Mouse (Mus musculus) forebrain, embryonic 14.5 days (tissue): Measurements from ENCODE around the gene Tldc2. TPM values are rescaled to one million over a fixed set of nuclear protein-coding genes. Genes with fewer than 3 reads are reported as not detected.

Experiments
- ATAC-seq: fragments of 200-750 bp; cut with Nextera tagmentation; 2 replicates; pipeline ENCODE4 v1.8.0; 2017; ENCODE audit warnings: mild to moderate bottlenecking, moderate library complexity
- DNase-seq: peaks from one replicate; pipeline ENCODE4 v3.0.0-alpha.2; 2015; ENCODE audit warnings: low spot score
- H3K27ac ChIP-seq: fragments of 300-500 bp; sonication (generic); 2 replicates; pipeline ENCODE4 v1.5.1; 2014; ENCODE audit warnings: low read depth, mild to moderate bottlenecking, control low read depth, low read length, moderate library complexity
- H3K27me3 ChIP-seq: fragments of 300-500 bp; sonication (generic); replicated peaks from 2 replicates; pipeline ENCODE4 v1.6.1; 2014; ENCODE audit warnings: low read length, control low read depth, mixed read lengths; ENCODE audit not compliant: control insufficient read depth, insufficient read depth
- H3K36me3 ChIP-seq: fragments of 300-500 bp; sonication (generic); 2 replicates; pipeline ENCODE4 v1.6.1; 2014; ENCODE audit warnings: low read length, control low read depth; ENCODE audit not compliant: control insufficient read depth, insufficient read depth
- H3K4me1 ChIP-seq: fragments of 300-500 bp; sonication (generic); 2 replicates; pipeline ENCODE4 v1.6.1; 2014; ENCODE audit warnings: antibody characterized with exemption, low read length, control low read depth; ENCODE audit not compliant: control insufficient read depth, insufficient read depth
- H3K4me2 ChIP-seq: fragments of 300-500 bp; sonication (generic); 2 replicates; pipeline ENCODE4 v1.6.1; 2014; ENCODE audit warnings: mild to moderate bottlenecking, control low read depth, low read length
- H3K4me3 ChIP-seq: fragments of 300-500 bp; sonication (generic); 2 replicates; pipeline ENCODE4 v1.5.1; 2014; ENCODE audit warnings: low read depth, low read length, control low read depth
- H3K9ac ChIP-seq: fragments of 300-500 bp; sonication (generic); 2 replicates; pipeline ENCODE4 v1.6.1; 2014; ENCODE audit warnings: mild to moderate bottlenecking, low read length, control low read depth, moderate library complexity
- H3K9me3 ChIP-seq: fragments of 300-500 bp; sonication (generic); replicated peaks from 2 replicates; pipeline ENCODE4 v1.6.1; 2016; ENCODE audit warnings: low read length, control low read depth, mixed read lengths; ENCODE audit not compliant: control insufficient read depth
- WGBS: fragments of 180-500 bp; shearing (Covaris S2); extraction: QIAGEN DNeasy Blood & Tissue Kit; methylation state at CpG from one replicate; pipeline ENCODE4 v1.1.7; 2014; 5-methylcytosine and 5-hydroxymethylcytosine counted together
- polyA plus RNA-seq: library from polyadenylated mRNA; unstranded; fragments of >200 nt; fragmentation: Nextera tagmentation; extraction: Ambion mirVana; gene quantifications from 2 replicates; pipeline ENCODE4 v1.2.1, GENCODE M21; 2014

The Tldc2 gene
- polyA plus RNA-seq, 1 experiment from 2014 or later = not detected

- peak overlapping the region; percentile 32 for H3K9ac ChIP-seq
- DNase-seq = peak; percentile 56
These were observed 38.3 kb upstream of the Tldc2 start for GRCm38 (mm10) chr2:157048395-157049181.

DNA sequence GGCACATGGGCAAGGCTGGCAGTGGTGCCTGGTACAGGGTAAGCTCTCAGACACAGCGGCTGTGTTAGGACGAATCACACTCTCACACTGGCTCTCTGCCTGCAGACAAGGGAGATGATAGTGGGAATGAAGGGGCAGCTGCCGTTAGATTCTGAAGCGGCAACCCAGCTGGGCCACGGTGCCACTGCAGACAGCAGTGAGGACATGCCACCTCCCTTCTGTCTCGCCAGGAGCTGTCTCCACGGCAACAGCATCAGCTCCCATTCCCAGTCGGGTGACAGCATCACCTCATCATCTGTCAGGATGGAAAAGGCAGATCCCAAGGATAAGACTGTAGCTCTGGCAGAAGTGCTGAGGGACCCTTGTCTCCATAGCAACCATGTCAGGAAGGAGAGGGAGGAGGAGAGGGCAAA, 37.0 kb upstream of the Tldc2 start:
- Histone ChIP-seq H3K4me3 (no peak overlapping the region), H3K4me1 (peaks cover 32% of the 10 kb centered on the region), H3K27ac (peak overlapping the region; percentile 93), H3K9ac (peak overlapping the region; percentile 29; the same call in 1 of the 2 replicates), H3K9me3 (no peaks in the 10 kb centered on the region), H3K36me3 (peaks cover 74% of the 10 kb centered on the region), H3K27me3 (no peaks in the 10 kb centered on the region), H3K4me2 (peak overlapping the region; percentile 37)
- WGBS = 22% methylated on average over 8 of the region's 8 CpGs
- ATAC-seq = peak; percentile 90
- peak; percentile 93 for DNase-seq

More at GRCm38 (mm10) chr2:157048395-157049181, 38.3 kb upstream of the Tldc2 start:
- H3K27me3 ChIP-seq = no peaks in the 10 kb centered on the region
- ATAC-seq = peak; percentile 15; the same call in 1 of the 2 replicates
- H3K27ac ChIP-seq = peak overlapping the region; percentile 93
- H3K9me3 ChIP-seq = no peaks in the 10 kb centered on the region
- H3K4me2 ChIP-seq = 0 out of 2 replicates have a peak overlapping the region, but pooled peaks have one; percentile 2
- H3K36me3 ChIP-seq = peaks cover 73% of the 10 kb centered on the region
- H3K4me3 ChIP-seq = no peak overlapping the region
- H3K4me1 ChIP-seq = peaks cover 32% of the 10 kb centered on the region
- 75% methylated on average over 13 of the region's 13 CpGs for WGBS

DNA sequence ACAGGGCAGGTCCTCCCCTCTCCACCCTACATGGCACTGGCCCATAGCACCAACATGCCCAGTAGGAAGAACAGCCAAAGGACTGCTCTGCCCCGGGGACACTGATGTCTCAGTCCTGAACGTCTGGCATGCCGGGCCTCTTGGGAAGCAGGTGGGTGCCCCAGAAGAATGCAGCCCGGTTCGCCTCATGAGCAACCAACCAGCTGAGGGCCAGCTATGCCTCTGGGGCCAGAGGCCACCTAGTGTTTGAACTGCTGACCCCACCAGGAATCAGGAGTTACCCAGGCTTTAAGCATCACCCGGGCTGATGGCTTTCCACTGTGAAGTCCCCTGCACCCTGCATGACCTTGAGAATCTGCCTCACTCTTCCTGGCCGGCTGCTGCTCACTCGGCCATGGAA, 34.4 kb upstream of the Tldc2 start:
- 92% methylated on average over 8 of the region's 8 CpGs for WGBS
- ATAC-seq (no peak), DNase-seq (no peak)
- no peak overlapping the region for H3K27ac ChIP-seq
- no peaks in the 10 kb centered on the region for H3K27me3 ChIP-seq
- peaks cover 32% of the 10 kb centered on the region for H3K4me1 ChIP-seq
- no peaks in the 10 kb centered on the region for H3K9me3 ChIP-seq
- peaks cover 68% of the 10 kb centered on the region for H3K36me3 ChIP-seq
- H3K9ac ChIP-seq = no peak overlapping the region
- H3K4me2 ChIP-seq = no peak overlapping the region
- no peak overlapping the region for H3K4me3 ChIP-seq

GRCm38 (mm10) chr2:157053124-157053523, 33.7 kb upstream of the Tldc2 start:
- Histone ChIP-seq H3K9me3 (no peaks in the 10 kb centered on the region), H3K27me3 (no peaks in the 10 kb centered on the region), H3K9ac (no peak overlapping the region), H3K27ac (no peak overlapping the region), H3K4me2 (no peak overlapping the region), H3K4me3 (no peak overlapping the region), H3K36me3 (peaks cover 64% of the 10 kb centered on the region), H3K4me1 (peaks cover 35% of the 10 kb centered on the region)
- DNase-seq = no peak
- WGBS = 98% methylated on average over 5 of the region's 5 CpGs
- ATAC-seq = no peak

GRCm38 (mm10) chr2:157053787-157054186, 33.1 kb upstream of the Tldc2 start:
- Histone ChIP-seq H3K36me3 (peaks cover 59% of the 10 kb centered on the region), H3K4me2 (no peak overlapping the region), H3K27me3 (no peaks in the 10 kb centered on the region), H3K9ac (no peak overlapping the region), H3K4me3 (no peak overlapping the region), H3K9me3 (no peaks in the 10 kb centered on the region), H3K27ac (no peak overlapping the region), H3K4me1 (peaks cover 33% of the 10 kb centered on the region)
- 69% methylated on average over 4 of the region's 4 CpGs for WGBS
- ATAC-seq (no peak), DNase-seq (no peak)

GRCm38 (mm10) chr2:157054297-157054696, 32.6 kb upstream of the Tldc2 start:
- Histone ChIP-seq H3K27me3 (no peaks in the 10 kb centered on the region), H3K27ac (no peak overlapping the region), H3K4me2 (no peak overlapping the region), H3K4me1 (peaks cover 33% of the 10 kb centered on the region), H3K9me3 (no peaks in the 10 kb centered on the region), H3K36me3 (peaks cover 60% of the 10 kb centered on the region), H3K4me3 (no peak overlapping the region), H3K9ac (no peak overlapping the region)
- WGBS = 92% methylated on average over 8 of the region's 8 CpGs
- no peak for DNase-seq
- no peak for ATAC-seq

- H3K27ac ChIP-seq = 0 out of 2 replicates have a peak overlapping the region, but pooled peaks have one; percentile 2
- H3K4me1 ChIP-seq = peaks cover 28% of the 10 kb centered on the region
- no peaks in the 10 kb centered on the region for H3K27me3 ChIP-seq
- H3K9ac ChIP-seq = no peak overlapping the region
- peaks cover 62% of the 10 kb centered on the region for H3K36me3 ChIP-seq
- H3K4me3 ChIP-seq = no peak overlapping the region
- H3K9me3 ChIP-seq = no peaks in the 10 kb centered on the region
- ATAC-seq (no peak), DNase-seq (peak; percentile 63)
- no peak overlapping the region for H3K4me2 ChIP-seq
- 50% methylated on average over 5 of the region's 5 CpGs for WGBS
These were observed 32.0 kb upstream of the Tldc2 start for GRCm38 (mm10) chr2:157054816-157055215.

- H3K9me3 ChIP-seq = no peaks in the 10 kb centered on the region
- no peak overlapping the region for H3K4me2 ChIP-seq
- no peak overlapping the region for H3K27ac ChIP-seq
- no peaks in the 10 kb centered on the region for H3K27me3 ChIP-seq
- H3K4me3 ChIP-seq = no peak overlapping the region
- H3K9ac ChIP-seq = no peak overlapping the region
- WGBS = 89% methylated on average over 6 of the region's 6 CpGs
- DNase-seq = no peak
- H3K36me3 ChIP-seq = peaks cover 61% of the 10 kb centered on the region
- no peak for ATAC-seq
- H3K4me1 ChIP-seq = peaks cover 19% of the 10 kb centered on the region
These were observed 31.1 kb upstream of the Tldc2 start for GRCm38 (mm10) chr2:157055721-157056120.

GRCm38 (mm10) chr2:157057186-157057585, 29.7 kb upstream of the Tldc2 start:
- no peak for DNase-seq
- Histone ChIP-seq H3K27ac (no peak overlapping the region), H3K9me3 (no peaks in the 10 kb centered on the region), H3K4me3 (no peak overlapping the region), H3K27me3 (no peaks in the 10 kb centered on the region), H3K4me1 (peaks cover 15% of the 10 kb centered on the region), H3K36me3 (peaks cover 54% of the 10 kb centered on the region), H3K4me2 (no peak overlapping the region), H3K9ac (no peak overlapping the region)
- no peak for ATAC-seq
- WGBS = 84% methylated on average over 3 of the region's 3 CpGs
